Mouse (Mus musculus) brown adipose tissue, adult 24 weeks (tissue): Measurements from ENCODE around the gene Slc39a13. TPM values are rescaled to one million over a fixed set of nuclear protein-coding genes. Genes with fewer than 3 reads are reported as not detected.

Experiments
- polyA plus RNA-seq: library from polyadenylated mRNA; stranded (reverse); fragments of >200 nt; gene quantifications from 2 replicates; pipeline ENCODE4 v1.2.4, GENCODE M21; 2012; ENCODE audit not compliant: missing spikeins, insufficient read depth, insufficient read length

Gene Slc39a13
- polyA plus RNA-seq, 1 experiment: 22.4 TPM

Other genes starting within 250 kb of the Slc39a13 start
- 906 and 910 TPM in 2 replicates for gene Mtch2, start 223.3 kb downstream of the Slc39a13 start, polyA plus RNA-seq
- 1.6 and 1.8 TPM in 2 replicates for gene C1qtnf4, start 184.6 kb downstream of the Slc39a13 start, polyA plus RNA-seq
- gene Kbtbd4, start 165.7 kb downstream of the Slc39a13 start, polyA plus RNA-seq: 13.0 and 13.2 TPM in 2 replicates
- gene Ndufs3, start 165.6 kb downstream of the Slc39a13 start, polyA plus RNA-seq: 871 and 1,187 TPM in 2 replicates
- 42.6 and 48.6 TPM in 2 replicates for gene Celf1, start 130.0 kb downstream of the Slc39a13 start, polyA plus RNA-seq
- 0.71 and 2.3 TPM in 2 replicates for gene Rapsn, start 34.8 kb downstream of the Slc39a13 start, polyA plus RNA-seq
- gene Psmc3, start 16.4 kb downstream of the Slc39a13 start, polyA plus RNA-seq: 157 and 167 TPM in 2 replicates
- 7.6 and 9.3 TPM in 2 replicates for gene Spi1, start 12.0 kb upstream of the Slc39a13 start, polyA plus RNA-seq
- gene Mybpc3, start 47.7 kb upstream of the Slc39a13 start, polyA plus RNA-seq: not detected in 2 replicates
- gene Madd, start 113.4 kb upstream of the Slc39a13 start, polyA plus RNA-seq: 2.3 and 4.0 TPM in 2 replicates
- 45.2 and 59.1 TPM in 2 replicates for gene Nr1h3, start 132.4 kb upstream of the Slc39a13 start, polyA plus RNA-seq
- gene Acp2, start 132.5 kb upstream of the Slc39a13 start, polyA plus RNA-seq: 24.6 and 27.9 TPM in 2 replicates
- gene Ddb2, start 166.6 kb upstream of the Slc39a13 start, polyA plus RNA-seq: 3.7 and 5.7 TPM in 2 replicates
- 9.0 and 11.7 TPM in 2 replicates for gene Pacsin3, start 185.5 kb upstream of the Slc39a13 start, polyA plus RNA-seq
- gene Arfgap2, start 194.6 kb upstream of the Slc39a13 start, polyA plus RNA-seq: 35.0 and 35.6 TPM in 2 replicates